Mouse (Mus musculus) thymus, adult 18-20 months (tissue): ENCODE measurements around the gene Synrg.

Experiments
- DNase-seq, 2 experiments: peaks; one replicate each; pipeline ENCODE4 v3.0.0; 2022; ENCODE audit warnings: mixed read lengths in 2 of 2

Gene Synrg

DNA sequence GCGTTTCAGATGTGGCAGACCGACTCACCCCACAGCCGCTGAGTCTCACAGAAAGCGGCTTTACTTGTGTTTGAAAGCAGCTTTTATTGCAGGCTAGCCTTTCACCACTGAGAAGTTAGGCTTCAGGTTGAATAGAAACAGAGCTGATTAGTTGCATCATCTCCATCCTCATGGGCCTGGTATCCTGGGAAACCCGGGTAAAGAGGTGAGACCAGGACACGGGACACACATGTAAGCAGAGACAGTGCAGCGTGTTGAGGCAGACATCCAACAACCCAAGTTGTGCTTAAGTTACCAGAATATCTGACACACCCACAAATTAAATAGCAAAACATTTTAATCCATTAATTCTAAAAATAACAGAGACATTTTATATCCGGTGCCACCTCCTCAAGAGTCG lies 114.4 kb downstream of the Synrg start:
- no peak for DNase-seq

GRCm38 (mm10) chr11:84079361-84079760 lies 115.1 kb downstream of the Synrg start:
- no peak for DNase-seq

GRCm38 (mm10) chr11:84079887-84080286 lies 115.7 kb downstream of the Synrg start:
- no peak for DNase-seq

- no peak for DNase-seq
Measured at GRCm38 (mm10) chr11:84080327-84080726, 116.1 kb downstream of the Synrg start.

DNA sequence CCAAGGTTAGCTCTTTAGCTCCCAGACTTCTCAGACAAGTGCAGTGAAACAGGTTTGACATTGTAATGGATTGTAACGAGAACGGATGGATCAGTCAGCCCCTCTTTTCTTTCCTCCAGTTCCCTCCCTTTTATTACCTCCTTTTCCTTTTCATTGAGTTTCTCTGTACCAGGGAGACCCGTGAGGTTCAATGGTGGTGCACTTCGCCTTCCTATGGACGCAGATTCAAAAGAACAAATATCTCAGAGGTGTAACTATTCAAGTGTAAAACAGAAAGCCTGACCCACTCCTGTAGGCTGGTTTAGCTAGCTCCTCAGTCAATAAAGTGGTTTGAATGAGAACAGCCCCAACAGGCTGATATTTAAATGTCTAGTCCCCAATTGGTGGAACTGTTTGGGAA lies 117.7 kb downstream of the Synrg start:
- DNase-seq = no peak

DNA sequence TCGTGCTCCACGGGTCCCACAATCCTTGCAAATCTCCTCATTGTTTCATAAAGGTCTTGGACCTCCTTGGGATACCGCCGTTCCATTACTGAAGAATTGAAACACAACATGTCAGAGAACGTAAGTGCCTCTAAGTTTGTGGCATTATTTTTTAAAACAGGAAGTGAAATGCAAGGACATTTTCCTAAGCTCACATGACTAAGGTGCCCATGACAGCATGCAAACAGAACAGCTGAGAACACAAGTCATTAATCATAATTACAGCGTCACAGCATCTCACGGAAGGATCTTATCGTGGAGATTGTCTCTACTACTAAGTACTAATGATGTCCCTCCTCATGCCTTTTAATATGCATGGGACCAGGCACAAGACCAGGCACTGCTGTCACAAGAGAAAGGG lies 126.3 kb downstream of the Synrg start:
- DNase-seq = no peak
